Mouse (Mus musculus) megakaryocyte progenitor cell, adult 5-6 weeks (primary cell): ENCODE results near the gene Stt3b. TPM values are rescaled to one million over a fixed set of nuclear protein-coding genes. Genes with fewer than 3 reads are reported as not detected.
A peak's percentile ranks its signal among the peaks of the same experiment; 100 is the strongest.

ENCODE experiments used
- ATAC-seq: replicated peaks from 2 replicates; pipeline ENCODE4 v1.8.0; 2016; ENCODE audit warnings: mild to moderate bottlenecking, moderate TSS enrichment, inconsistent platforms; ENCODE audit not compliant: poor library complexity
- total RNA-seq, 2 experiments: library from RNA; stranded (forward) in 1 of 2; stranded (reverse) in 1 of 2; fragments of 157-497, 149-512 nt in 1 of 2; fragments of 200-1000 nt in 1 of 2; gene quantifications; 2 replicates each; pipeline versions ENCODE4 v1.2.3 to v1.2.4; 2015 to 2017

Stt3b gene
- total RNA-seq, 2 experiments from 2014 or later: 111 to 159 TPM

DNA sequence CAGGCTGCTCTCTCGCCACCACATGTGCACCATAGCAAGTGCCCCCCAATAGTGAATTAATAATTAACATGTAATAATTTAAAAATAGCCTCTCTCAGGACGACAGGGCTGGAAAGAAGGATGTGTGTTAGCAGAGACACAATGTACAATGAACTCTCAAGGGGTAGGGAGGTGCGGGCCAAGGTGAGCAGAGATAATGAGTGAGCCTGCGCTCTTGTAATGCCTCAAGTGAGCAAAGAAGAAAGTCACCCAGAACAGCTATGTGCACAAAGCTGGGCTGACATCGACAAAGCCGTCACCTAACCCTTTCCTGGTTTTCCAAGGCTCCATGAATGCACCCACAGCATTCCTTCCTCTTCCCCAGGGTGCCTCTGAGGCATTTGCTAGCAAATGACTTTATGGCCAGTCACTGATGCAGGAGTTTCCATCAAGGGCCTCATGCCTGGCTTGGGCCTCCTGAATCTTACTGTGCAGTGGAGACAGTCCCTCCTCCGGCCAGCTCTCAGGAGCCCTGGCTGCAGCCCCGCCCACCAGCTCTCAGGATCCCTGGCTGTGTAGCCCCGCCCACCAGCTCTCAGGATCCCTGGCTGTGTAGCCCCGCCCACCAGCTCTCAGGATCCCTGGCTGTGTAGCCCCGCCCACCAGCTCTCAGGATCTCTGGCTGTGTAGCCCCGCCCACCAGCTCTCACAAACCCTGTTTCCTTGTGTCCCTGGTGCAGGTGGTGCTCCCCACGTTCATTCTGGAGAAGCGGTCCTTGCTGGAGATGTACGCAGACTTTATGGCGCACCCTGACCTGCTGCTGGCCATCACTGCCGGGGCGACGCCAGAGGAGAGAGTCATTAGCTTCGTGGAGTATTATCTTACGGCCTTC is 94.2 kb downstream of the Stt3b start:
- ATAC-seq: peak; percentile 69

DNA sequence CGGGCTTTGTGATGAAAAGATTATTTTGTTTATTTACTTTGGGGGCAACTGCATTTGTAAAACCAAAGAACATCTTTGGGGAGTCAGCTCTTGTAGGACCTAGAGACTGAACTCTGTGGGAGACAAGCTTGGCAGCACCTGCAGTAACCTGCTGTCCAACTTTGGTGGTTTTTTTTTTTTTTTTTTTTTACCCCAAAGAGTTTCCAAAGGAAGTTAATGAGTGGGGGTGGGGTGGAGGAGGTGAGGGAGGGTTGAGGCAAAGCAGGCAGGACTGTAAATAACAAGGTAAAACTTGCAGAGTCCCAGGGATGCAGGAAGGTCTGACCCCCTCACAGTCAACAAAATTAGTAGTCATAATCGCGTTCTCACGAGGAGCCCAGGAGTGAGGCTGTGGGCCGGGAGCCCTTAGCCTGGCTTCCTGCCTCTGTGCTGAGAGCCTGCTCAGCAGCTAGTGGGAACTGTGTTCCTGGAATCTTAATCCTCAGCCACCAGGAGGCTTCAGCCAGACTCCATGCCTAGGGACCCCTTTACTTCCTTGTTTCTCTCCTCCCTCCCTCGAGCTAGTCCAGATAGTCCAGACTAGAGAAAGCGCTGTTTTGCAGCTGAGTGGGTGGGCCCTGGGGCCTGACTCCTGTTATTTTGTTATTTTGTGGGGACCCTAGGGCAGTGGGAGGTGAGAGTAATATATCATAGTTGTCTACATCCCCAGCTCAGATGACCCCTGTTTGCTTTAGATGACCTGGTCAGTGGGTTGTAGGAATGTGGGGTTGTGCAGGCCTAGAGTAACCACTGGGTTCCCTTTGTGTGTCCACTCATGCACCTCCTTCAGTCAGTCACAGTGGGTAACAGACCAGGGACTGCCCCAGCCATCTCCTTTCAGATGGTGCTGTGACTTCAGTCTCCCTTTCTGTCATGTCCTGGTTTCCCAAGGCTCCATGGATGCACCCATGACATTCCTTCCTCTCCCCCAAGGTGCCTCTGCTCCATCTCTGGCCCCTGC is 95.3 kb downstream of the Stt3b start:
- no peak for ATAC-seq

DNA sequence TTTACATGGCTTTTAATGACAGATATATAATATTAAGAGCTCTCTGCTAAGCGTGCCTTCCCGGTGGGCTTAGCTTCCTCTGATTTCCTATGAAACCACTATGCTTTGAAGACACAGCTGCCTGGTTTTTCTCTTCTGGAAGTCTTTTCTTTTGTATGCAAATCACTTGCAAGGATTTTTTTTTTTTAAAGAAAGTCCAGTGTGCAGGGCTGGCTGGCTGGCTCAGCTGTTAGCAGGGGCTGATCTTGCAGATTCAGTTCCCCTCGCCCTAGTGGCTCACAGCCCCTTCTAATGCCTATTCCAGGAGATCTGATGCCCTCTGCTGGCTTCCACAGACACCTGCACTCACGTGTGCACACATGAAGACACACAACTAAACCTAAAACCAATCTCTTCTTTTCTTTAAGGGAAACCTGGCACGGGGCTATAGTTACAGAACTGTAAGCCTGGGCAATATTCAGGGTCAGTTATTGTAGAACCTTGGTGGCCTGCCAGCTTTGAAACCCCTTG is 96.4 kb downstream of the Stt3b start:
- ATAC-seq: no peak

DNA sequence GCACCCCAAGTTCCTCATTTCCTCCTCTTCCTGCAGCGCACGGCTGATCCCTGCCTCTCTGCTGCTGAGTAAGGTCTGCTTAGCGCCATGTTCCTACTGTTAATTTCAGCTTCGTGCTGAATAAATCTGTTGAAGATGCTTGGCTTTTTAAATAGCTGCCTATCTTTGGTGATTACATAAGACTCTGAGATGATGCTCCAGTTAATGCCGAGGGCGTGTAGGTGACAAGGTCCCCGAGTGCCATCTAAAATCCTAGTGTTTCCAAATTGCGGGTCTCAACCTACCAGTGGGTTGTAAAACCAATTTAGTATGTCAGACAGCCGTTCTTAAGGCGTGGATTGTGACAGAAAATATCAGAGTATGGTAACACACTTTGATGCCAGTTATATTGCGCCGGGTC is 99.7 kb downstream of the Stt3b start:
- ATAC-seq: no peak

DNA sequence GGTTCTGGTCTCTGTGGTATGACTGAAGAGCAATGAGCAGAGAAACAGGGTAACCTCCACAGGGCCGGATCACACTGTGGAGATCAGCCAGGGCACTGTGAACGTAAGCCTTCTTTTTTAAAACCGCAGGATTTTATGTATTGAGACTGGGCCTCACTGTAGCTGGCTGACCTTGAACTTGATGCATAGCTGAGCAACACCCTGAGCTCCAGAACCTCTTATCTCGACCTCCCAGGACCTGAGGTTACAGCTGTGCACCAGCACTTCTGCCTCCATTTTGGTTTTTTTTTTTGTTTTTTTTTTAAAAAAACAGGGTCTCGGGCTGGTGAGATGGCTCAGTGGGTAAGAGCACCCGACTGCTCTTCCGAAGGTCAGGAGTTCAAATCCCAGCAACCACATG is 100.5 kb downstream of the Stt3b start:
- peak; percentile 88 for ATAC-seq

DNA sequence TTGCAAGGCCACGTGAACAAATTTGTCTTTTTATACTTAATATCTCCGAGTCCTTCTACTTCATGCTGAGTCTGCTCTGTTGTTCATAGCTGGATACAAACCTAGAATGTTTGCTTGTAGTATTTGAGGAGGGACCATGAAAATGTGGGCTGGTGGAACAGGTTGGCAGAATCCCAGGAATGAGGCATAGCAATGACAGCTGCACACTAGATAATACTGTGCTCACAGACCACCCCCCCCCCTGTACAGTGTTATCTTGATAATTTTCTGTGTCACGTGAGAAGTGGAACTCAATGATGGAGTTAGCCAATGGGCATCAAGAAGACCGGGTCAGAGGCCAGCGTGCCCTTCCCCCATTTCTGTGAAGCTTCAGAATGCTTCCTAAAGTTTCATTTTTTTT is 104.0 kb downstream of the Stt3b start:
- peak; percentile 35 for ATAC-seq

DNA sequence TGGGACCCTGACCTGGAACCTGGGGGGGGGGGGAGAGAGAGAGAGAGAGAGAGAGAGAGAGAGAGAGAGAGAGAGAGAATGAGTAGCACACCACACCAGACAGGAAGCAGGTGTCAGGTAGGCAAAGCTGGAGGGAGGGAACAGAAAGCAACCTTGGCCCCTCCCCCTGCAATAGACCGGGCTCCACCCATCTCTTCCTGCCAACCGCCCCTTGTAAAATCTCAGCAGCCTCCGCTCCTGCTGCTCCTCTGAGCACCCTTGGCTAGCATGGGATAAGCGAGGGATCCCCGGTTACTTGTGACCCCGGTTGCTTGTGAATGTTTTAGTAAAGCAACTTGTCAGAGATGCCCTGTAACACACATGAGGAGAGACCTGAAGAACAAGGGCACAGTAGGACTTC is 104.7 kb downstream of the Stt3b start:
- ATAC-seq: peak; percentile 32; the same call in 1 of the 2 replicates

DNA sequence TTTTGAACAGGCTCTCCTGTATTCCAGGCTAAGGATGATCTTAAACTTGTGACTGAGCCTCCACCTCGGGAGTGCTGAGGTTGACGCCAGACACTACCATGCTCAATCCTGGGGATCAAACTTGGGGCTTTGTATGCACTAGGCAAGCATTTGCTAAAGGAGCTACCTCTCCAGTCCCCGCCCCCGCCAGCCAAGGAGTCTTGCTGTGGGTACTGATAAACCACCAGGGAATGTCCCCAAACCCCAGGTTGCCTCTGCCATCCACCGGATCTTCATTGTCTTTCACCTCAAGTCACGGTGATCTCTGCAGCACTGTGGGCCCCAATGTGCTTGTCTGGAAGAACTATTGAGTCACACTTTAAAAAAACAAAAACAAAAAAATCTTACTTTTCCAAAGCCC is 107.1 kb downstream of the Stt3b start:
- peak; percentile 23 for ATAC-seq

DNA sequence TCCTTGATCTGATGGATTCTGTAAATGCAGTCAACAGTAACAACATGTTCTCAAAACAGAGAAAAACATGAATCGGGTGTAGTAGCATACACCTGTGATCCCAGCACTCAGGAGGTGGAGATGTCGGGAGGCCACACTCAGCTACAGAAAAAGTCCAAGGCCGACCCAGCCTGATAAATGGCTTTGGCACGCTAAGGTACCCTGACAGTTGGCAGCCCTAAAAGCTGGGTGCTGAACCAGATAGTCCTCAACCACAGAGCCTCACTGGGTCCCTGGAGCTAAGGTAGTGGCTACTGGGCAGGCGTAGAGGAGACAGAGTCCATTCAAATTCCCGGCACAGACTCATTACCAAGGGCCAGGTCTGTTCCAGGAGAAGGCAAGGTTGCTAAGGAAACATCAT is 109.0 kb downstream of the Stt3b start:
- ATAC-seq: peak; percentile 42

DNA sequence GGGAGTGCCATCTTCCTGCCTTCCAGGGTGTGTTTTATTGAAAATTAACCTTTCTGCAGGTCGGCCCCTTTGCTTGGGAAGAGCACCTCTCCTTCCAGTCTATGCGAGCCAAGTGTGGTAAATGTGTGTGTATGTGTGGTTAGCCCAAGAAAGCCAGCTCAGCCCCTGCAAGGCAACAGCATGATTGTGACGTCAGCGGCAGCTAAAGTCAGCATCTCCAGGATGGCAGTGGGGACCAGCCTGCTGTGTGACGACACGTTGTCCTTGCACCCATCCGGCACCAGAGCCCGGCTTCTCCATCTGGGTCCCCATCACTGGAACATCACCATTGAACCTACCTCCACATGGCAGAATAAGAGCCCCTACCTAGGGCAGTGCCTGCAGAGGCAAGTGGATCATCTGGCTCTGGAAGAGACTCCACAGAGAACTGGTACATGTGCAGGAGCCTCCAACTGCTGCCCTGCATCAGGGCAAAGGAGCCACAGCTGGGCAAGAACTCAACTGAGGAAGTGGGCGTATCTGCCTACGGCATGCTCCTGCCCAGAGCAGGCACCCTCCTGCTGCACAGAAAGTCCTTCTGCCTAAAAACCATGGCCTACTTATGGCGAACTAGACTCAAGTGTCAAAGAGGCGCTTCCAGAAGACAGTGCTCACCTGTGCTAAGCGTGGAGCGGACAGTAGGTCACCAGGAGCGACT is 109.9 kb downstream of the Stt3b start:
- peak; percentile 47 for ATAC-seq

DNA sequence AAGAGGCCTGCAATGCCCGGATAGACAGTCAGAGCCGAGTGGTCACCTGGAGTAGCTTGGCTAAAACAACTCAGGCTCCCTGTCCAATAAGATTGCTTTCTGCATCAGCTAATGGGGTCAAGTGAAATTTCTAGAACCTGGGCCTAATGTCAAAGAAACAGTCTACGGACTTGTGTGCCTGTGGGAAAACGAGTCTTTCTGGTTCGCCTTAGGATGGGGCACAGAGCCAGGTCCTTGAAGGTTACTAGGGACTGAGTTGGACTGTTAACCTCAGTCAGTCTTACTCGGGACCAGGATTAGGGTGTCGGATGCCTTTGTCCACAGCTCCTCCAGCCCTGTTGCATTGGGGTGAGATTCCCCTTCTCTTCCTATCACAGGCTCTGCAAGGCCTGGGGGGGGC is 113.1 kb downstream of the Stt3b start:
- ATAC-seq: no peak

DNA sequence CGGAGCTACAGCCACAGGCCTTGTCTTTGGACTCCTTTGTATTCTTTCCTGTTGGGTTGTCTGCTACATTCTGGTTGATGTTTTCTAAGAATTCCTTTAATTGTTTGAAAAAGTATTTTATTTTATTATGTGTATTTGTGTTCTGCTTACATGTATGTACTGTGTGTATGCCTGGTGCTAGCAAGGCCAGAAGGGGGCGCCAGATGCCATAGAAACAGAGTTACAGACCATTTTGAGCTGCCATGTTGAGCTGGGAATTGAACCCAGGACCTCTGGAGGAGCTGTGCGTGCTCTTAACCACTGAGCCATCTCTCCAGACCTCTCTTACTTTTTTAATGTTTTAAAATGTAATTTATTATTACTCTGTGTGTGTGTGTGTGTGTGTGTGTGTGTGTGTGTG is 117.3 kb downstream of the Stt3b start:
- ATAC-seq: 0 out of 2 replicates have a peak, but pooled peaks have one; percentile 30
